Comparison of ENCODE assay signal across 19 mouse cellular contexts in the genomic region with DNA sequence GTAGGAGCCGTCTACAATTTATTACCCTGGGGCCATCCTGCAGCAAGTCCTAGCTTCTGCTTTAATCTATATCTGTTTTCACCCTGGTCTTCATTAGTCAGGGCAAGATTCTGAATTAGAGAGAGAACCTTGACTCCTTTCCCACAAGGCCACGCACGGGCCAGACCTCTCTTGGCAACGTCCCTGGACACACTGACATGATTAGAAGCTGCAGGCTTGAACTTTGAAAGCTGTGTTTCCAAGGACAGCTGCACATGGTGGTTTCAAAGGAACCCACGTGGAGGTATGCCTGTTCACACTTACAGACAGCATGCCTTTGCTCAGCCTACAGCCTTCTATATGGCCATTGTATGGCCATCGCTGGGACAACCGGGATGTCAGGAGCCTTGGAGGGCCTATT.
A peak's percentile ranks its signal among the peaks of the same experiment; 100 is the strongest.
DNase-seq lines count a peak whose midpoint lies in the region; ATAC-seq lines count a peak whose summit lies in the region.
"Had no signal": no experiment of that assay in that cellular context is flagged by ENCODE, and none has a peak within 500 bp of the region (broad histone marks: within the 10 kb centered on the region; RNA-seq: fewer than 3 reads in every experiment).

No protein-coding gene starts in this region.

- no peak overlapping the region for H3K4me2 ChIP-seq in heart, embryonic 12.5 days
- H3K4me2 ChIP-seq: embryonic facial prominence, embryonic 15.5 days; heart, embryonic 15.5 days; limb, embryonic 13.5 days; midbrain, embryonic 15.5 days had no signal

- H3K36me3 ChIP-seq in heart, embryonic 12.5 days = no peaks in the 10 kb centered on the region
- H3K36me3 ChIP-seq: embryonic facial prominence, embryonic 15.5 days; forebrain, embryonic 10.5 days; heart, embryonic 15.5 days; limb, embryonic 13.5 days; midbrain, embryonic 15.5 days had no signal

- H3K27me3 ChIP-seq in heart, embryonic 12.5 days (replicated peaks) = no peaks in the 10 kb centered on the region
- H3K27me3 ChIP-seq: embryonic facial prominence, embryonic 15.5 days; heart, embryonic 15.5 days had no signal

- DNase-seq in heart, postnatal 4 days = peak; percentile 23
- DNase-seq in ovary, adult 18-20 months (ENCODE audit: low spot score) = peak; percentile 81
- no peak for DNase-seq in ovary, postnatal 14 days (ENCODE audit: low spot score)
- peak; percentile 53 for DNase-seq in adrenal gland, postnatal 25 days
- DNase-seq in cerebellum, adult 9-10 months = no peak
- DNase-seq in left cerebral cortex, postnatal 25 days (ENCODE audit: low spot score in 2 of 2) = no peak
- DNase-seq: cerebellum, adult 8-10 months; gastrocnemius, postnatal 14 days; layer of hippocampus, adult 9-11 months; spleen, adult 18-20 months had no signal

- no peaks in the 10 kb centered on the region for H3K9me3 ChIP-seq in heart, embryonic 12.5 days (replicated peaks)
- H3K9me3 ChIP-seq: embryonic facial prominence, embryonic 15.5 days; forebrain, embryonic 10.5 days; heart, embryonic 15.5 days; limb, embryonic 13.5 days; midbrain, embryonic 15.5 days had no signal

- ATAC-seq in heart, embryonic 12.5 days (ENCODE audit: insufficient number of reproducible peaks, low FRiP score) = no peak
- ATAC-seq: hindbrain, embryonic 16.5 days; midbrain, embryonic 15.5 days had no signal

- no peak overlapping the region for H3K4me3 ChIP-seq in heart, embryonic 12.5 days
- H3K4me3 ChIP-seq: embryonic facial prominence, embryonic 15.5 days; forebrain, embryonic 10.5 days; heart, embryonic 15.5 days; limb, embryonic 13.5 days; midbrain, embryonic 15.5 days had no signal

- H3K4me1 ChIP-seq in heart, embryonic 12.5 days (replicated peaks) = no peaks in the 10 kb centered on the region
- H3K4me1 ChIP-seq: heart, embryonic 15.5 days had no signal

- H3K27ac ChIP-seq in heart, embryonic 12.5 days (ENCODE audit: poor library complexity, severe bottlenecking) = no peak overlapping the region
- H3K27ac ChIP-seq: embryonic facial prominence, embryonic 15.5 days; forebrain, embryonic 10.5 days; heart, embryonic 15.5 days; kidney, postnatal 0 days; liver, embryonic 14.5 days; midbrain, embryonic 15.5 days had no signal

- H3K9ac ChIP-seq in heart, embryonic 12.5 days = no peak overlapping the region
- H3K9ac ChIP-seq: embryonic facial prominence, embryonic 15.5 days; heart, embryonic 15.5 days; limb, embryonic 13.5 days; liver, embryonic 14.5 days; midbrain, embryonic 15.5 days had no signal

- 73% methylated on average over 7 of the region's 7 CpGs for WGBS in heart, embryonic 12.5 days

- intact Hi-C loops in left cerebral cortex, postnatal 25 days (cut with DNase I) = no loop called here

Comparison
In these comparisons a context has a peak if more than half of its experiments do, and no peak if none do; other contexts are left out.
1. DNase-seq: peak in heart, postnatal 4 days (single experiment), ovary, adult 18-20 months (single experiment) and adrenal gland, postnatal 25 days (single experiment); none in ovary, postnatal 14 days (single experiment), cerebellum, adult 9-10 months (single experiment) and left cerebral cortex, postnatal 25 days (0 of 2).